Mouse (Mus musculus) intestine, embryonic 14.5 days (tissue): ENCODE data around the gene Atg14. TPM values are rescaled to one million over a fixed set of nuclear protein-coding genes. Genes with fewer than 3 reads are reported as not detected.

ENCODE experiments used
- ATAC-seq: fragments of 200-750 bp; cut with Nextera tagmentation; replicated peaks from 2 replicates; pipeline ENCODE4 v1.8.0; 2017; ENCODE audit warnings: low read depth, moderate number of reproducible peaks, moderate TSS enrichment, moderate library complexity; ENCODE audit not compliant: low FRiP score, low TSS enrichment
- DNase-seq: peaks from one replicate; pipeline ENCODE4 v3.0.0-alpha.2; 2018; ENCODE audit warnings: low spot score
- H3K27ac ChIP-seq: fragments of 300-500 bp; sonication (generic); 2 replicates; pipeline ENCODE4 v1.5.1; 2014; ENCODE audit warnings: low read depth, mild to moderate bottlenecking, control low read depth
- H3K27me3 ChIP-seq: fragments of 300-500 bp; sonication (generic); replicated peaks from 2 replicates; pipeline ENCODE4 v1.6.1; 2014; ENCODE audit warnings: low read length, control low read depth; ENCODE audit not compliant: control insufficient read depth, insufficient read depth
- H3K36me3 ChIP-seq: fragments of 300-500 bp; sonication (generic); 2 replicates; pipeline ENCODE4 v1.6.1; 2014; ENCODE audit warnings: low read length, control low read depth; ENCODE audit not compliant: control insufficient read depth, insufficient read depth
- H3K4me1 ChIP-seq: fragments of 300-500 bp; sonication (generic); replicated peaks from 2 replicates; pipeline ENCODE4 v1.6.1; 2014; ENCODE audit warnings: low read length, control low read depth, mixed read lengths; ENCODE audit not compliant: control insufficient read depth, insufficient read depth
- H3K4me2 ChIP-seq: fragments of 300-500 bp; sonication (generic); 2 replicates; pipeline ENCODE4 v1.6.1; 2014; ENCODE audit warnings: low read length
- H3K4me3 ChIP-seq: fragments of 300-500 bp; sonication (generic); 2 replicates; pipeline ENCODE4 v1.5.1; 2014; ENCODE audit warnings: low read depth, low read length, control low read depth, mixed read lengths
- H3K9ac ChIP-seq: fragments of 300-500 bp; sonication (generic); 2 replicates; pipeline ENCODE4 v1.6.1; 2014; ENCODE audit warnings: mild to moderate bottlenecking, low read length
- H3K9me3 ChIP-seq: fragments of 300-500 bp; sonication (generic); 2 replicates; pipeline ENCODE4 v1.6.1; 2016; ENCODE audit warnings: low read length, control low read depth; ENCODE audit not compliant: control insufficient read depth
- WGBS: fragments of 180-500 bp; shearing (Covaris S2); extraction: QIAGEN DNeasy Blood & Tissue Kit; methylation state at CpG from one replicate; pipeline ENCODE4 v1.1.7; 2014; 5-methylcytosine and 5-hydroxymethylcytosine counted together
- polyA plus RNA-seq: library from polyadenylated mRNA; unstranded; fragments of >200 nt; fragmentation: Nextera tagmentation; extraction: Ambion mirVana; gene quantifications from 2 replicates; pipeline ENCODE4 v1.2.1, GENCODE M21; 2014

The Atg14 gene
- polyA plus RNA-seq, 1 experiment from 2014 or later = 13.6 TPM

DNA sequence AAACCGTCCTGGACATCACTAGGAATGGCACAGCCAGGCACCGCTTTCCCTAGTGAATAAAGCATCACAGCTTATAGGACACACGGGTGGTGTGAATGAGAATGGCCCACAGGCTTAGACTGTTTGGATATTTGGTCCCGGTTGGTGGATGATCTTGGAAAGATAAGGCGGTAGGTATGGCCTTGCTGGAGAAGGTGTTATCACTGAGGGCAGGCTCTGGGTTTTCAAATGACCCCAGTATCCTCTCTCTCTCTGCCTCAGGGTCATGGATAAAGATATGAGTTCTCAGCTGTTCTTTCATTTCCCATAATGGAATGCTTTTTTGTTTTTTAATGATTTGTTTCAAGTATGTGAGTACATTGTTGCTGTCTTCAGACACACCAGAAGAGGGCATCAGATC, 15.2 kb downstream of the Atg14 start:
- Histone ChIP-seq H3K27me3 (no peaks in the 10 kb centered on the region), H3K4me1 (no peaks in the 10 kb centered on the region), H3K4me3 (no peak overlapping the region), H3K36me3 (peaks cover 29% of the 10 kb centered on the region), H3K9ac (no peak overlapping the region), H3K4me2 (no peak overlapping the region), H3K9me3 (no peaks in the 10 kb centered on the region), H3K27ac (no peak overlapping the region)
- DNase-seq (no peak), ATAC-seq (no peak)
- WGBS = 92% methylated on average over 5 of the region's 5 CpGs

DNA sequence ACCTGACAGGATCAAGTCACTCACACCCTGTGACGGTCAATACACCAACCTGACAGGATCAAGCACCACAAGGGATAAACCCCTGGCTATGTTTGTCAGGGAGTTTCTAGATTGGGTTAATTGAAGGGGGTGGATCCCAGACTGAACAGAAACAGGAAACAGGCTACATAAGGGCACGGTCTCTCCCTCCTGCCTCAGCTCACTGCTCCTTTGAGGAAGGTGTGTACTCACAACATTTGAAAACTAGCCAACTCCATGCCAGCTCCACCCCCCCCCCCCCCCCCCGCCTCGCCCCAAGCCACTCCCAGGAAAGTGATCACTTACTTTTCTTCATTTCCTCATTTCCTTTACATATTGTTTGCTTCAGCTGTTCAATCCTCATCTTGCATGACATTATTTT, 16.2 kb downstream of the Atg14 start:
- no peak overlapping the region for H3K4me3 ChIP-seq
- no peaks in the 10 kb centered on the region for H3K27me3 ChIP-seq
- no peak for DNase-seq
- no peak overlapping the region for H3K4me2 ChIP-seq
- ATAC-seq = no peak
- H3K9ac ChIP-seq = no peak overlapping the region
- 86% methylated on average over 4 of the region's 4 CpGs for WGBS
- no peaks in the 10 kb centered on the region for H3K9me3 ChIP-seq
- no peaks in the 10 kb centered on the region for H3K4me1 ChIP-seq
- H3K27ac ChIP-seq = no peak overlapping the region
- peaks cover 39% of the 10 kb centered on the region for H3K36me3 ChIP-seq

DNA sequence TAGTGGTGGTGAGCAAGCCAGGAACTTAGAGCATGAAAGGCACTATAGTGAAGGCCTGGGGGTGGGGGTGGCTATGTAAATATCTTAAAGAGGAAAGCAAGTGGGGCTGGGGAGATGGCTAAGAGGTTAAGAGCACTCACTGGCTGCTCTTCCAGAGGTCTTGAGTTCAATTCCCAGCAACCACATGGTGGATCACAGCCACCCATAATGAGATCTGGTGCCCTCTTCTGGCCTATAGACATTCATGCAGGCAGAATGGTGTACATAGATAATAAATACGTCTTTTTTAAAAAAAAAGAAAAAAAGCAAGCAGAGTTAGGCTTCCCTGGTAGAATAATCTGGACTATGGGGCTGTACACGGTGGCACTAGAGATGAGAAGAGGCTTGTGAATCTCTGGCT, 17.1 kb downstream of the Atg14 start:
- H3K27ac ChIP-seq = no peak overlapping the region
- 95% methylated on average over 2 of the region's 2 CpGs for WGBS
- H3K4me3 ChIP-seq = no peak overlapping the region
- H3K4me1 ChIP-seq = no peaks in the 10 kb centered on the region
- H3K36me3 ChIP-seq = peaks cover 46% of the 10 kb centered on the region
- no peak overlapping the region for H3K4me2 ChIP-seq
- ATAC-seq = no peak
- H3K9me3 ChIP-seq = no peaks in the 10 kb centered on the region
- H3K27me3 ChIP-seq = no peaks in the 10 kb centered on the region
- no peak for DNase-seq
- no peak overlapping the region for H3K9ac ChIP-seq

DNA sequence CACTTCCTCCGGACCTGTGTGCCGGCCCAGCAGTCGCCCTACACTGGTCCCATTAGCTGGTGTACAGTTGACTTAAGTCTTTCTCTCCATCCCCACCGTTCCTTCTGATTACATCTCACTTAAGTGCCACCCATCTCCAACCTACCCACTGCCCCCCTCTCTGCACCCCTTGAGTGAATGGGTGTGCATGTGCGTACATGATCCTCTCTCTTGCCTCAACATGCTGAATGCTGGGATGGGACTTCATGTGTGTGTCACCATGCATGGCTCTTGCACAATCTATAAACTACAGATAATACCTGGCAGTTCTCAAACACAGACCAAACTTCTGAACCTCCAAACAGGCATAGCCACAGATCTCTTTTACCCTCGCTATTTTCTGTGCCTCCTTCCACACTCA, 18.8 kb downstream of the Atg14 start:
- Histone ChIP-seq H3K27ac (no peak overlapping the region), H3K4me1 (no peaks in the 10 kb centered on the region), H3K9me3 (no peaks in the 10 kb centered on the region), H3K36me3 (peaks cover 56% of the 10 kb centered on the region), H3K4me2 (no peak overlapping the region), H3K9ac (no peak overlapping the region), H3K27me3 (no peaks in the 10 kb centered on the region), H3K4me3 (no peak overlapping the region)
- ATAC-seq (no peak), DNase-seq (no peak)
- 90% methylated on average over 6 of the region's 6 CpGs for WGBS

DNA sequence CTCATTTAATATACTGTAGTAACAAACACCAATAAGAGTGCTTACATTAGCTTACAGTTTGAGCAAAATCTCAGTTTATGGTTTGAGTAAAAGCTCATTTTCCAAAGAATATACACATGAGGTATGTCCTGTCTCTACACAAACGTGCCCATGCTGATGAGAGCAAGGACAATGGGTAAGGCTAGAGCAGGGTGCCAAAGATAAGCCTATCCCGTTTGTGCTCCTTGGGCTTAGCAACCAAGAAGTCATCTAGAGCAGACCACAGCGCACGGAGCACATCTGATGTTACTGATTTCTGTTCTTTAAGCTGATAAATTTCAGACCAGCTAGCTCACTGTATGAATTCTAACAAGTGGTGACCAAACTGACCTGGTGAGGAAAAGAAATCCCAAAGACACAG, 25.6 kb downstream of the Atg14 start:
- Histone ChIP-seq H3K9me3 (no peaks in the 10 kb centered on the region), H3K4me2 (no peak overlapping the region), H3K36me3 (peaks cover 76% of the 10 kb centered on the region), H3K9ac (no peak overlapping the region), H3K4me1 (no peaks in the 10 kb centered on the region), H3K27me3 (no peaks in the 10 kb centered on the region), H3K27ac (no peak overlapping the region), H3K4me3 (no peak overlapping the region)
- no peak for DNase-seq
- WGBS = 90% methylated on average over 4 of the region's 4 CpGs
- no peak for ATAC-seq

DNA sequence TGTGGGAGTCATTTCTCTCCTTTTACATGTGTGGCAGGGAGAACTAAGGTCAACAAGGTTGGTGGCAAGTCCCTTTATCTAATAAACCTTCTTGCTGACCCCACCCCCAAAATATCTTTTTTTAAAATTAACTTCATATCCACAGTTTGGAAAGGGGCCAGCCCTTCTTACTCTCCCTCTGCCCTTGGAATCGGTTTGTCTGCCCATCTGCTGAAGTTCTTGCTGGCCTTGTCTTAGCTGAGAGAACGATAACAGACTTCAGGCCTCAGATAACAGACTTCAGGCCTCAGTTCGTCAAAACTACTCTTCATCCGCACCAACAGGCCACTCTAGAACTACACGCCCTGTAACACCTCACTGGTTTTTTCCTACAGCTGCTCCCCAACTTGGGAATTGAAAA, 26.2 kb downstream of the Atg14 start:
- no peak overlapping the region for H3K4me3 ChIP-seq
- H3K27ac ChIP-seq = no peak overlapping the region
- no peaks in the 10 kb centered on the region for H3K9me3 ChIP-seq
- 87% methylated on average over 5 of the region's 5 CpGs for WGBS
- ATAC-seq (no peak), DNase-seq (no peak)
- peaks cover 73% of the 10 kb centered on the region for H3K36me3 ChIP-seq
- no peak overlapping the region for H3K4me2 ChIP-seq
- H3K27me3 ChIP-seq = no peaks in the 10 kb centered on the region
- H3K9ac ChIP-seq = no peak overlapping the region
- no peaks in the 10 kb centered on the region for H3K4me1 ChIP-seq

DNA sequence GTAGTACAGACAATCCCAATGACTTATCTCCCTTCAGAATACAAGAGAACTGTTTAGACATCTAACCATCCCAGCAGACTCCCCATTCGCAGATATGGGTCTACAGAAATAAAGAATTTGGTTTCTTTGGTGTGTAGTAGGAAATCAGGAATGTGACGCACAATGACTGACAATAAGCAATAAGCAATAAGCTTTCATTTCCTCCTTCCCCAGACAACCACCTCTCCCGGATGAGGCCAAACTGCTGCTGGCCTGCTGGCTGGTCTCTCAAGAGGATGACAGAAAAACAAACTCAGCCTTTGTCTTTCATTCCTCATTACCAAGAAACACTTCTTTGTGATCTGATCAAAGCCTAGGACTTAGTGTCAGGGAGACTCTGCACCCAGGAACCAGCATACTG, 28.2 kb downstream of the Atg14 start:
- peaks cover 55% of the 10 kb centered on the region for H3K36me3 ChIP-seq
- ATAC-seq (no peak), DNase-seq (no peak)
- H3K27me3 ChIP-seq = no peaks in the 10 kb centered on the region
- no peaks in the 10 kb centered on the region for H3K4me1 ChIP-seq
- H3K4me2 ChIP-seq = no peak overlapping the region
- H3K4me3 ChIP-seq = no peak overlapping the region
- no peak overlapping the region for H3K9ac ChIP-seq
- H3K9me3 ChIP-seq = no peaks in the 10 kb centered on the region
- 86% methylated on average over 3 of the region's 3 CpGs for WGBS
- no peak overlapping the region for H3K27ac ChIP-seq

DNA sequence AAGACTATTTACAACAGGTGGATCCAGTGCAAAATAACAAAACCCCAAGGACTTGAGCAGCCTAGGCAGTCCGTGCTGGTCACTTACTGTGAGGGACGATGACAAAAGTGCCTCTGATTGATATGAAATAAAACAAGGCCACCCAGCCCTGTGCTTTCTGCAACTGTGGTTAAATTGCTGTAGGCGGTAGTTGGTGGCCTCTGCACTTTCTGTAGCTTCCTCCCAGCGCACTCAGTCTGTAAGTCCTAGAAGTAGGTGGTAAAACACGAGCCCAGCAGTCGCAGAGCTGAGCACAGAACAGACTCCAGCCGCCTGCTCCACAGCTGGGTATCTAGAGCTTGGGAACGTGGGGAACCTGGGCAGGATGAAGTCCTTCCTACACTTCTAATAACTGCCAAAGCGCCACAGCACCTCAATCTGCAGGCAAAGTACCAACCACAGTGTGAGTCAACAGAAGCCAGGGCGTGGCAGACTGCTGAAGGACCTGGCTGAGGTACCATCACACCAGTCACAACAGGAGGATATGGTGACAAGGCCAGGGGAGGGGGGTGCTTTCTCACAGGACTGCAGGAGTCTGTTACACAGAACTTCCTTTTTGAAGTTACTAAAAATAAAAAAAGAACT, 29.0 kb downstream of the Atg14 start:
- DNase-seq (no peak), ATAC-seq (no peak)
- no peak overlapping the region for H3K4me2 ChIP-seq
- no peaks in the 10 kb centered on the region for H3K9me3 ChIP-seq
- no peak overlapping the region for H3K4me3 ChIP-seq
- no peak overlapping the region for H3K27ac ChIP-seq
- H3K4me1 ChIP-seq = no peaks in the 10 kb centered on the region
- WGBS = 88% methylated on average over 10 of the region's 10 CpGs
- H3K27me3 ChIP-seq = no peaks in the 10 kb centered on the region
- H3K36me3 ChIP-seq = peaks cover 47% of the 10 kb centered on the region
- H3K9ac ChIP-seq = no peak overlapping the region

DNA sequence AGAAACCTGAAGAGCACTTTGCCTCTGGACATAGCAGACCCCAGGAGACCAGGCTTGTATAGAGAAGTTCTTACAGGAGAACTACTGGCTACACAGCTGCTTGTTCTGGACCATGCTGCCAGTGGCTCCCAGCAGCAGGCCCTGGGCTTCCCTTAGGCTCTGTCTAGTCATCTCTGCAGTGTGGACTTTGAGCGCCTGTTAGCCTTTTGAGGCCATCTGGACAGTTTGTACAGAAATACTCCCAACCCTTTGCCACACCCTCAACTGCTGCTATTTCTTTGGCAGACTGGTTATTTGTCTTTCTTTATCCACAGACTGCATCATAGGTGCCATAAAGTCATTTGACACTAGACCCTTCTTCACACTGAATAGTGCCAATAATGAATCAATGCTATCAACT, 35.4 kb downstream of the Atg14 start:
- H3K27me3 ChIP-seq = no peaks in the 10 kb centered on the region
- peak; percentile 21; the same call in 1 of the 2 replicates for ATAC-seq

More for the DNA sequence above, 35.4 kb downstream of the Atg14 start:
- Histone ChIP-seq H3K9me3 (no peaks in the 10 kb centered on the region), H3K36me3 (0 out of 2 replicates have a peak, but pooled peaks cover 12% of the 10 kb centered on the region), H3K9ac (no peak overlapping the region), H3K4me3 (no peak overlapping the region), H3K4me1 (peaks cover 6% of the 10 kb centered on the region; the same call in 1 of the 2 replicates), H3K4me2 (no peak overlapping the region; the same call in 1 of the 2 replicates), H3K27ac (no peak overlapping the region)
- DNase-seq = no peak
- 75% methylated on average over 1 of the region's 1 CpGs for WGBS
